Mouse (Mus musculus): ENCODE results near the gene Arhgap18.

The Arhgap18 gene

DNA sequence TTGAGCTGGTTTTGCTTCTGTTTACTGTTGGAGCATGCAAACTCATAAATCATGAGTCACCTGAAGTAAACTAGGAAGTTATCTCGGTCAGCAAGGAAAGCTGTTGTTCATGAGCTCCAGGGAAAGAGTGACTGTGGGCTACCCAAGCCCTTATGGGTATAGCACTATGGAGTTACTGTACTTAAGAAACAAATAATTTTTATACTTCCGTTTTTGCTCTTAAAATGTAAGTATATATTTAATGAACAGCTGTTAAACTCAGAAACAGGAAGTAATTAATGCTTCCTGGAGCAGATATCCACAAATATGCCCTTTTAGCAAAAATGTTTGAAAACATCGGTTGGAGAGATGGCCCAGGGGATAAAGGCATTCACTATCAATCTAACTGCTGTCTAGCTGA is 27.4 kb downstream of the Arhgap18 start:
- no peak for DNase-seq (ENCODE audit: low spot score)

DNA sequence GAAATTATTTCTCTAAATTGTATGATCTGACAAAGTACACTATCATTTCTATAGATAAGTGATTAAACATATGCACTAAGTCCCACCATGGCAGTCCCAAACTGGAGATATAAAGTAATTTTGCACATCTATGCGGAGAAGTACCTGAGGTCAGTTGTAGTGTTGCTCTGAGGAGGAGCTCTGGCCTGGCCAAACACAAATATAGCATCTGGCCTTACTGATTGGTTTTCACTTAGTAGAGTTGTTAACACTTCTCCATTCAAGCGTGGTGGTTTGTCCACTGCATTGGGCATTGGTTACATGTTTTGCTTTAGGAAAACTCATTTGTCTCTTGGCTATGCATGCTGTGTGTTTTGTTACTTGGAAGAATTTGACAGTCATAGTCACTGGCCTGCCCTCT is 36.5 kb downstream of the Arhgap18 start:
- DNase-seq (ENCODE audit: low spot score), result no peak

DNA sequence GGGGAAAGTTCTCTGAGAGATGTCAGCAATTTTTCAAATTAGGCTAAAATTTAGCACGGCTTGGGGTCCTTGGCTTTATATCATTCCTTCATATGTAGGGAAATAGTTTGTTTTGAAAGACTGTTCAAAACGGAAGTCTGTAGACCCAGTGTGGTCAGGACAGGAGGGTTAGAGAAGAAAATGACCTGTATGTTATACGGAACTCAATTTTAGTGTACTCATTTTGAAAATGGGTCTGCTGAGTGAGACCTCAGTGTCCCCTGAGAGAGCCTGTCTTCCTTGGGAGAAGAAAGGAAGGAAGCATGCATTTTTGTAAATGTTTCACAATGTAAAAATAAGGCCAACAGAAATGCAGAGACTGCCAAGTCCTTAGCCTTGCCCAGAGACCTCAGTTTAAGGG is 38.6 kb downstream of the Arhgap18 start:
- DNase-seq (ENCODE audit: low spot score), result no peak

DNA sequence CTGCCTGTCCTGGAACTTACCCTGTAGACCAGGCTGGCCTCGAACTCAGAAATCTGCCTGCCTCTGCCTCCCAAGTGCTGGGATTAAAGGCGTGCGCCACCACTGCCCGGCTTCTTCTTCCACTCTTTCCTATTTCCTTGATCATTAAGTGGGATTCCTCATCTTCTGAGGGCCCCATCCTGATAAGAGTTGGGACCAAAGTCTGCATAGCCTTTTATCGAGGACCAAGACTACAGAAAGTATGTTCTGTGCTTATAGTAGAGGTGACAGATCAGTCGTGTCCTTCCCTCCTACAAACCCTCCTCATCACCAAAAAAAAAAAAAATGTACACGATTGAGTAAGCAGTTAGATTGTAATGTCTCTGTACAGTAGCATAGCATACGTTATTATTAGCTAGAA is 39.8 kb downstream of the Arhgap18 start:
- no peak for DNase-seq (ENCODE audit: low spot score)

DNA sequence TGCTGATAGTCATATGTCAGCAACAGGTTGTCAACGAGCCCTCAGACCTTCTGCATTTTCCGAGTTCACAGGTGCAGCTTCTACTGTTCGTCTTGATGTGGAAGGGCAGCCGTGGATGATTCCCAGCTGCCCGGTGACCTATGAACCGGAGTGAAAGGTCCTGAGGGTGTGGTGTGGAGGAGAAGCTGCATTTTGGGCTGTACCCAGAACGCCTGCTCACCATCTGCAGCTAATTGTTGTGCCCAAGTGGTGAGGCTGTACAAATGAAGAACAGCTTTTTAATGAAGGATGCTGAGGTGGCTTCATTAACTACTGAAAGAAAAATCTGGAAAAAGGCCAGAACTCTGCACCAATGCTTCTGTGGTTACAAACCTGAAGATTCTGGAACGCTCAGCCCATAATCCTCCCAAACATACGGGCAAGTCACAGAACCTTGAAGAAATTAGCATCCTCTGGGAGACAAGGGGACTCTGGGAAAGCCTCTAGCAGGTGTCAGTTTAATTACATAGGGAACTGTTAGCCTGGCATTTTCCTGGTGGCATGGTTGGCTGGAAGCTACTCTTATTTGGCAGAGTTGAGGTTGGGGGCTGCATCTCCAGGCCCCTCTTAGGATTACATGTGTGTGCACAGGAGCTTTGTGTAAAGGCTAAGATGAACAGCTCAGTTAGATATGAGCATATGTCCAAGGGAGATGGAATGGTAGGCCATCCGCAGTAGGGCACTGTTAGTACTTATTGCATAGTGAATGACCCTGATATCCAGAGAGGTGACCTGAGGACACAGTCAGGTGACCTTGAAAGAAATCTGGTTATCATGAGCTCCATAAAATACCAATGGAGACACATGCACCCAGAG is 43.4 kb downstream of the Arhgap18 start:
- DNase-seq (ENCODE audit: low spot score), result no peak

DNA sequence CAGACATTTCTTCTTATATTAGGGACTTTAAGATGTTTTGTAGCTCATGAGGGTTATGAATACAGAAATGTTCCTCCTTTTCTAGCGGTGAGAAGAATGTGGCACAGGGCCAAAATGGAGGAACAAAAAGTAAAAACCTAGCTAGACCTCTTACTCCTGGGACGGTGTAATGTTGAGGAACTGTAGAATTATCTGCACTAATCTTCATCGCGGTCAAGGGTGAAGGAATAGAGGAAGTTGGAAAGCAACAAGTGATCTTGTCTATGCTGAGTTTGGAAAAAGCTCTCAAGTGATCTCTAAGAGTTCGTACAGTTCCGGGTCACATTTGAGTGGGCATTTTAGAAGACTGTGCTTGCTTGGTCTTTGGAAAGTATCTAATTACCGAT is 44.1 kb downstream of the Arhgap18 start:
- DNase-seq (ENCODE audit: low spot score), result no peak

DNA sequence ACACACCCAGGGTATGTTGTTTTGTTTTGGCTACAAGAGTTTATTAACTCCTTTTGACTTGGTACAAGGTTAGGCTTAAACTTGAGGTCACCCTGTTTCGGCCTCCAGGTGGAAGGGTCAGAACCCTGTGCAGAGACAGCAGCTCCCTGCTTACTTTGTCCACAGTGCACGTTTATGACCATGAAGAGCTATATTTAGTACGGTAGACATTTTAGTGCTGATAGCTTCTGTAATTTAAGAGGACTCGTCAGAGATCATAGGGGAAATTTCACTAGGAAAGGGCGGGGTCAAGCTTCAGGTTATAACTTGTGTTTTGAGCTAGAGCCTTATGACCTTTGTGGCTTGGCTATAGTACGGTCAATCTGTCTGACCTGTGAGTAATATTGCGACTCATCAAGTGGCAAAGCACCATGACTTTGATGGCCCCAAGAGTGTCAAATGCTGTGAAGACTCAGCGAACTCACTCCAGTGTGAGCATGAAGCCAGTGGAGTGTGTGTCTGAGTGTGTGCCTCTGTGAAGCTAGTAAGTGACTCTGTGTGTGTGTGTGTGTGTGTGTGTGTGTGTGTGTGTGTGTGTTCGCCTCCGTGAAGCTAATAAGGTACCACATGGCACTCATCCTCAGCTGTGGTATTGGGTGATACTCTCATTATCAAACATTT is 45.7 kb downstream of the Arhgap18 start:
- DNase-seq (ENCODE audit: low spot score), result no peak

DNA sequence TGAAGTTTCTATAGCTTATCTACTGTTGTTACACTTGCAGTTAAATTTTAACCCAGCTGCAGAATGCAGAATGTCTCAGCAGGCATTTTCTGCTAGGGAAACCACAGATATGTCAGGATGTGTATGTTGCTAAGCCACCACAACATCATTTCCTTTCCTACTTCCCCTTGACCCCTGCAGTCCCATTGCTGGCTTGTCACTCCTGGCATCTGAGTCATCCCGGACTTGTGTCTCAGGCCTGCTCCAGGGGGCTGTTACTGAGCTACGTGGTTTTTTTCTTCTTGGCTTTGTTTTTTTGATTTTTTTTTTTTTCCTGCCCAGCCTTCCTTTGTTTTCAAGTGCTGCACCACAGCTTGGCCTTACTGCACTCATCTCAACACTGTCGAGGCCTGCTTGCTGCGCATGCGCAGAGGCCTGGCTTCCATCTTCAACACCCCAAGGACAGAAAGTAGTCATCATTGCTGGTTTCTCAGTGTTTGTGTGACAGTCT is 46.4 kb downstream of the Arhgap18 start:
- no peak for DNase-seq (ENCODE audit: low spot score)

DNA sequence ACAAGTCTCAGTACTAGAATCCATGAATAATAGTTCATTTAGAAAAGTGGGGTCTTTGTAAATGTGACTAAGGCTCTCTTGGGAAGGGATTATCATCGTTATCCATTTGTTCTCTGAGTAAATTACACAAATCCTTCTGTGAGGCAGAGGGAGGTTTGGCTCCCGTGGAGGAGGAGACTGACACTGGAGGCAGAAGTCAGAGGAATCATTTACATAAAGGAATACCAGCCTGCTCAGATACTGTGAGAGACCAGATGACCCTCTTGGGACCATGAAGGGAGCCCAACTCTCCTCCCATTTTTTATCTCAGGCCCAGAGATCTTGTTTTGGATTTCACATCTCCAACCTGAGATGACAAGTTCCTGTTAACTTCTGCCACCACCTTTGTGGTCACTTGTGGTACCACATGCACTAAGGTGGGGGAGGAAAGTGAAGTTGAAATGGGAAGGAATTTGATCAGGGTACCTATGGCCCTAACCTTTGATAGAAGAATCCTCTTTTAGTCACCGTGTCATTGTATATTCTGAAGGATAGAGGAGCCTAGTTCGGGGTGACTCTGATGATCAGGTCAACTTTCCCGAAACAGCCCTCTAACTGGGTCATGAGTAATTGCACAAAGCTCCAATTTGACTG is 51.2 kb downstream of the Arhgap18 start:
- no peak for DNase-seq (ENCODE audit: low spot score)

DNA sequence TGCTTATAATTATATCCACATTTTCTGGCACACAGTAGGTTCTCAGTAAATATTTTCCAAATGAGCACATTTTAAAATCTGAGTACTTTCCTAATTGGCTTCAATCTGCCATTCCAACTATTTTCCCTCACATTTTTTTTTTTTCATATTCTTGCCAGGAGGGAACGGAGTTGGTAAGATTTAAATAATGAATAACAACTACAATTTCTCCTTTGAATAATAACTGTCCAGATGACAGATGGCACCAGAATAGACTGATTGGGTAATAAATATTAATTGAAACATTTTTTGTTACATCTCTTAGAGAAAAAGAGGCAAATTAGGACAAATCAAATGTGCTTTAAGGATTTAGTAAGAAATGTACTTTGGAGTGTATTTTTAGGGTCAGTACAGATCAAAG is 51.8 kb downstream of the Arhgap18 start:
- no peak for DNase-seq (ENCODE audit: low spot score)

DNA sequence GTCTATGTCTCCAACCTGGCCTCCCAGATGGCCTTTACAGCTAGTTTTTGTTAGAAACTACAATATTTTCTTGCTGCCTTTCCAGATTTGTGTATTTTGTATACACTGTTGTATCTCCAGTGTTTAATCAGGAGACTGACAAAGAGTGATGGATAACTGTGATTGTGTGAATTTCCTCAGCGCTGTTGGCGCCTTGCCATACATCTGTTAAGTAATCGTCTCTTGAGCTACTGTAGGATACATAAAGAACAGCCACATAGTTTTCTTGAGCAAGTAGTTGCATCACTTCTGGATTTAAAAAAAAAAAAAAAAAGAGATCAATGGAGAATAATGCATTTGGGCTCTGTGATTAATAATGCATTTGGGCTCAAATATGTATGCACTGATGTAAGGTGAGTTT is 52.9 kb downstream of the Arhgap18 start:
- no peak for DNase-seq (ENCODE audit: low spot score)

DNA sequence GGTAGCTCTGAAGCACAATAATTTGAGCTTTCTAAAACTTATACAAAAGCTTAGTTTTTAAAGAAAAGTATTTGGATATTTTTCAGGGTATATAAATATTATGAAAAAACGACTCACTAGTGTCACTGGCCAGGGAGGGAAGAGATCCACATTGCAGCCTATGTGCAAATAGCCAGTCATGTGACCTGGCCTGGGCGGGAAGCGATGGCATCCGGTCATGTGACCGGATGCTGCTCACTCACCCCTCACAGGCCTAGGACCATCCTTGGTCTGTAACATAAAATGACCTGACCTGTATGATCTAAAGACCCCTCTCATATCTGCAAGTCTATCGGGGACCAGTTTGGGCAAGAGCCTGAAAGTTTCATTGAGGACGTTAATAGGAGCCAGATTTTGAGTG is 56.8 kb downstream of the Arhgap18 start:
- no peak for DNase-seq (ENCODE audit: low spot score)

DNA sequence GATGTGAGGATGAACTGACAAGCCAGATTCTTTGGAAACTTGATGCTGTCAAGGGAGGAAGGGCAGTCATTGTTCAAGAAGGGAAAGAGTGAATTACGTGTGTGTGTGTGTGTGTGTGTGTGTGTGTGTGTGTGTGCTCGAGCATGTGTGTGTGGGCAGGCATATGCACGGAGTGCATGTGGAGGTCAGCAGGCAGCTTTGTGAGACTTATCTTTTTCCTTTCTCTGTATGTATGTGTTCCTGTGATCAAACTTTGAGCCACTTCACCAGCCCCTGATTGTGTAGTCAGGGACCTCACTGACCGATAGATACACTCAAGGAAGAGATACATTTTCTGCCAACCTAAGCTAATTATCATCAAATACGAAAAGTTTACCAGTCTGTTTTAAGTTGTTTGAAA is 57.6 kb downstream of the Arhgap18 start:
- DNase-seq (ENCODE audit: low spot score), result no peak

DNA sequence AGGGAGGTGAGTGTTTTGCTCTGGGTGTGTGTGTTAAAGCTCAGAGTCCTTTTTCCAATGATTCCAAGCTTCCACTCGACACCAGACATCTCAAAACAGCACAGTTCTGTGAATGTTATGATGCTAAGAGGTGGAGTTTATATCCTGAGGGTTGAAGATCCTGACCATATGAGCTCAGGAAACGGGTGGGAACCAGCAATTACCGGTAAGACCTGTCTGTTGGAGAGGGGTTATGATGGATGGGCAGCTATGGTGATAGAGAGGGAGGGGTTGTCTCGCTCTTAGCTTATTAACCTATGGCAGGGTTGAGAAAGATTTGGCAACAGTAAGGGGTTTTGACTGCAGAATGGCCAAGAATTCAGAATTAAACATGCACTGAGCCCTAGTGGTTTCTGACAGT is 58.1 kb downstream of the Arhgap18 start:
- no peak for DNase-seq (ENCODE audit: low spot score)

DNA sequence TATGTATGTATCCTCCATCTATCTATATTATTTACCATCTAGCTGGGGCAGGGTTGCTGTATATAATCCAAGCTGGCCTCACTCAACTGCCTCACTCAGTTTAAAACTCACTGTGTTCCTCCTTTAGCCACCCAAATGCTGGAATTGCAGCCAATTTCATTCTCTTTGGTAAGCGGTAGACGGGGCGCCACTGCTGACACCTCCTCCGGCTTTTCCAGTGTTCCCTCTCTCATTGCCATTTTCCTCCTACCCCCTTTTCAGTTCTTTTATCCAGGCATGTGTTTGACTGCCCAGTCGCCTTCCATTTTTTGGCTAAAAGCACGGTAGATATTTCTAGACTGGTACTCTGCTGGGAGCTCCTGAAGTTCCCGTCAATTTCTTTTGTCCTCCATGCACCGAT is 62.4 kb downstream of the Arhgap18 start:
- DNase-seq (ENCODE audit: low spot score), result no peak

DNA sequence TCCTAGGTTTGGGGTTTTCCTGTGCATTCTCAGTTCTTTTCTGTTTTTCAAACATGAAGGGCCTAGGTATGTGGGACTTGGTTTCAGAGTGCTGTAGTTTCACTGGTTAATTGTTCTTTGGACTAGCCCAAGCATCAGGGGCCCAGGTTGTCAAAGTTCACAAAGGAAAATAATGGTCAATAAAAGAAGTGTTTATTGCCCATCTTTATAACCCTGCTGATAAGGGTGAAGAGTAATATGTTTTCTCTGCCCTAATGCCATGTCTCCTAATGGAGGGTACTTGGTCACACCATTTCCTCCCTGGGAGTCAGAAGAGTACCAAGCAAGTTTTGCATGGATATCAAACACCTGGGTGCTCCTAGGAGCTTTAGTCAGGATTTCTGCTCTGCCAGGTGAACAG is 67.1 kb downstream of the Arhgap18 start:
- DNase-seq (ENCODE audit: low spot score), result no peak

DNA sequence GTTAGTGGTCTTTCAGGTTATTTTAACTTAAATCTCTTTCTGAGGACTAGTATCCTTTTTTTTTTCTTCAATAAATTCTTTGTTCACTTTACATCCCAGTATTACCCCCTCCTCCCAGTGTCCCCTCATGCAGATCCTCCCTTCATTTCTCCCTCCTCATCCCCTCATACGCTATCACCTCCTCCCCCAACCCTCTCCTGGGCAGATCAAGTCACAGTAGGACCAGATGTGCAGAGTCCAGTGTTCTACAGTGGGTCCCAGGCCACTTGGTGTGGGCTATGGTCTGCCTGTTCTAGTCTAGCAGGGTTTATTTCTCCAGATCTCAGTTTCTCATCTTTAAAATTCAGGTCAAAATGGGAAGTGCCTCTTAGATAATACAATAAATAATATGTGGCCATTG is 67.7 kb downstream of the Arhgap18 start:
- DNase-seq (ENCODE audit: low spot score), result no peak

DNA sequence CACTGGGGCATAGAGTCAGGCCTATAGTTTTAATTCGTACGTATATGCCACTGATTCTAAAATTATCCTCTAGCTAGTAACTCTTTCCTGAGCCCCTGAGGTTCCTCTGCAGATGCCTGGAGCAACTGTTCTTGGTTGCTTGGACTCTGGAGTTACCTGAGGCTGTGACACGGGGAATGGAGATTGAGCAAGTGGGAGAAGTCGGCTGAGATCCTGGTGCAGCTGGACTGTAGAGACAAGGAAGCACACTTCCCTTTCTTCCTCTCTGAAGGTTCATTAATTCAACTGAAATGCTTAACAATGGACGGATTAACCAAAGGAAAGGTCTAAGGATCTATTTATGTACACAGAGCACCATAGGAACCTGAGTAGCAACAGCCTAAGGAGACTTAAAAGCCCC is 70.8 kb downstream of the Arhgap18 start:
- no peak for DNase-seq (ENCODE audit: low spot score)

DNA sequence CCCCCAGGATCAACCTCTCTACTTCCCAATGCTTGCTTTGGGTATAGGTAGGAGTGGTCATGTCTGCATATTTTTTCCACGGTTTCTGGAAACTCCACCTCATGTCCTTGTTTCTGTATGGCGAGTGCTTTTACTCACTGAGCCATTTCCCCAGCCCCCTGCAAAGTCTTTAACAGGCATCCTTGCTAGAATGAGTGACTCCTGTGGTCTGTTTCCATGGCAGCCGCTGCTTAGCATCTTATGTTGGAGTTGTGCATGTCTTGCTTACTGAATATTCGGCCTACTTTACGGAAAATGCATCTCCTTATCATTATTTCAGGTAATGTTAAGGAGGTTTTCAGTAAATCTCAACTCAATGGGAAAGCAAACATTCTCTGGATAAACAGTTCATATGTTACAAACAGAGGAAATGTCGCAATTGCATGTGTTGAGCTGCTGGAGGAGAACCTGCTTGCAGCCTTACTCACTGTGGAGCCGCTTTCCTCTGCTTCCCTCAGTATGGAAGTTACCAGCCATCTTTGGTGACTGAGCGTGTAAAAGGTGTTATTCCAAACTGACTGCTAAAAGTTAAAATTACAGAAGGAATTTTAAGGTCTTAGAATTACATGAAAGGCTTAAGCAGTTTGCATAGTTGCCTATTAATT is 72.1 kb downstream of the Arhgap18 start:
- no peak for DNase-seq (ENCODE audit: low spot score)

DNA sequence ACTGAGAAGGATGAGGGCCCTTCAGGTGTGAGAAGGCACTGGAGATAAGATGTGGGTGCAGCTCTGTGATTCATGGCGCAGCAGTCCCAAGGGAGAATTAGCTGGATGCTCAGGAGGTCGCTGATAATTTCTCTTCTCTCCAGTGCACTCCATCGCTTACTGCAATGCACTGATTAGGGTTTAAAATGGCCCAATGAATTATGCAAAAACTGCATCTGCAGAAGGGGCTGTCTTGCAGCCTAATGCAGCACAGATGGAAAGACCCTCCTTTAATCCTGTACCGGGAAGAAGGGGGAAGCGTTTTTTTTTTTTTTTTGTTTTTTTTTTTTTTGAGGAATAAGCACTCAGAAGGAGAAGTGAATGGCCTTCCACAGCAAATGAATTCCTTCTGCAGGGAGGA is 74.1 kb downstream of the Arhgap18 start:
- no peak for DNase-seq (ENCODE audit: low spot score)

DNA sequence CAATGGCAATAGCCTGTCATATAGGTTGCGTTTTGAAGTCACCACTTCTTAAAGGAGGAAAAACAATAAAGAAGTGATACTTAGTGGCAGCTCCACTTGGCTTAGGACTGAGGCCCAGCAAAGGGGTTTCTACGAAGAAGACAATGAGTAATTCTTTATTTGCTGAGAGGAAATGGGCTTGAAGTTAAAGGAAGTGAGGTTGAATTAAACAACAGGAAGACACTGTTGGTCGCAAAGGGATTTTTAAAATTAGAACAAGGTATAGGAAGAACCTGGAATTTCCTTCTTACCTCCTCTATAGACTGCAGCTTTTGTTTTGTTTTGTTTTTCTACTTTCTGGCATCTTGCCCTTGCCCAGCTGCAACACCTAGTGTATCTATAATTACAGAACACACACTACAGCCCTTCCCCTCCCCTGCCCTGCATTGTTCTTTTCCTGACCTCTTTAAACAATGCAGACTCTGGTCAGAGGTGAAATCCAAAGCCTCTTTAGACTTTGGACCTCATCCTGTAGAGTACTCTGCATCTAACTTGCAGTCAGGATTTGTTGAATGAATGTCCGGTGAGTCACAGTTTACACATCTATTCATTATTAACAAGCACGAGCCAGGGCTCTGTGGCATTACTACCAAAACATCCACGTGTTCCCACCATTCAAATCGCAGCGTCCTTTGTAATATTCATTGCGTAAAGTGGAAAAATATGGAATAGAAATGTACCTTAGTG is 75.4 kb downstream of the Arhgap18 start:
- DNase-seq (ENCODE audit: low spot score), result no peak

DNA sequence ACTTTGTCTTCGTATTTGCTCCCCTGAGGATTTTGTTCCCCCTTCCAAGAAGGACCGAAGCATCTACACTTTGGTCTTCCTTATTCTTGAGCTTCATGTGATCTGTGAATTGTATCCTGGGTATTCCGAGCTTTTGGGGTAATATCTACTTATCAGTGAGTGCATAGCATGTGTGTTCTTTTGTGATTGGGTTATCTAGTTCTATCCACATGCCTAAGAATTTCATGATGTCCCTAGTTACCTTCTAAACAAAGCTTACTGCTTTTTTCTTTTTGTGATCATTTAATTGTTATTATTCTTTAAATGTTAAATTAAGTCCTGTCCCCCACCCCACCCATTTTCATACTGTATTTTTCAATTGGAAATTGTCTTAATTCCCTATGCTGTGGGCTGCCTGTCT is 78.8 kb downstream of the Arhgap18 start:
- DNase-seq (ENCODE audit: low spot score), result no peak
